Mouse (Mus musculus): ENCODE measurements at regions not wholly inside any gene's neighbourhood (a gene's known extent, or its start where the extent isn't known, plus 50 kb on each side); places are given as distances from the start of the nearest gene placed in this dataset.
A peak's percentile ranks its signal among the peaks of the same experiment; 100 is the strongest.

GRCm38 (mm10) chr8:11909146-11909545 is 68.9 kb downstream of the Tex29 start:
- DNase-seq = no peak

DNA sequence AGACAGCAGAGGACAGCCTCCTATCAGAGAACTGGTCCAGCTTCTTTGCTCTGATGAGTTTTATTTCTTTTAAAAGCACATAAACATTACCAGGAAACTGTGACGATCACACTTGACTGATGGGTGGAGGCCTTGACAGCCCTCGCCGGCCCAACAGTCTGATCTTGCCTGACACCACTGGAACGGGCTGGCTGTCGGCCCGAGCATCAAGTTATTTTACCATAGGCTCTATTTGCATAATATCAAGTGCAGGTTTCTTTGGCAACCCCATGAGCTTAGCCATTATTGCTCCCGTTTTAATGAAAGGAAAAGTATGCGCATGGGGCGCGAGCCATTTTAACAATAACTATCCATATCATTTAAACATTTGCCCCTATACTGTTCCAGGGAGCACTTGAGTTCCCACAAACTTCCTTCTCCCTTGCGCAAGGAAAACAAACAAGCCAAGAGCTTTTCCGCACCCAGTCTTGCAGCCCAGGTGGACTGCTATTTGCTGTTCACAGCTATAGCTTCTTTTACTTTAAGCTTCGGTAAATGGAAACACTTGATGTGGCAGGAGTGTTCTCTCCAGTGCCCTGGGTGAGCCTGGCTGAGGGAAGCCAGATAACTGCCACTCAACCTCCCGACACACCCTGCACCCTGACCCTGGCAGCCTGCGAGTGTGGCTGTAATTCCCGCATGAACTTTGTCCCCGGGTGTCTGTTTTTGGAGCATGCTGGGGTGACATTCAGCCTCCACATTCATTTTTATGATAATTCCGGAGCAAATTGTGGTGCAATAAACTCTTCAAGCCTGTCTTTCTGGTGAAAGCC is 71.6 kb downstream of the Tex29 start:
- no peak for DNase-seq

DNA sequence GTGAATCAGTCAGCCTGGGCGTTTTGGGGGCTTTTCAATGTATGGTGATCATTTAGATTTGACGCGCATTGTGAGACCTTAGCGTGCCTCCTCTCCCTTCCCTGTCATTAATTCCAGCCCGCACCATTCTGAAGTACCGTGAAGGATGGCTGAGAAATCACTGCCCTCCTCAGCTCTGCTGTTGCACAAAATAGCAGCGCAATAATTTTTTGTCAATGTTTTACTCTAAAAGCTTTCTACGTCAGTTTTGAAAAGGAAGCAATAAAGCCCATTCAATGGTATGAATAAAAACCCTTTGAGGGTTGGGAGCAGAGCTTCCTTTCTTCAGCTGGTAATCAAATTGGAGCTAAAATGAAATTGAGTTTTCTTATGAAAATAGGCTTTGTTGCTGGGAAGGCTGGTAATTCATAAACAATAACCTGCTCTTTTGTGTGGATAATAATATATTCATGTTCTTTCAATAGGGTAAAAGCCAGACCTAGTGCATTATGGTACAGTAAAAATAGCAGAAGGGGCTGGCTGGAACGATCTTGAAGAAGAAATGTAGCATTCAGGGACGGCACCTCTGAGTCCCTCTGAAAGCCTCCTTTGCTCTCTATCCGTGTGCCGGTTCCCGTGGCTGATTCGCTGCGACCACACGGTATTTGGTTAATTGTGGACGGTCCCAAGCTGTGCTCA is 72.3 kb downstream of the Tex29 start:
- no peak for DNase-seq

- DNase-seq = no peak
Observed at GRCm38 (mm10) chr8:11913129-11913900, 73.0 kb downstream of the Tex29 start.

GRCm38 (mm10) chr8:11914131-11914530 is 73.9 kb downstream of the Tex29 start:
- DNase-seq = no peak

- peak; percentile 73 to 81 for DNase-seq
Observed at GRCm38 (mm10) chr8:11914681-11915474, 74.6 kb downstream of the Tex29 start.

DNA sequence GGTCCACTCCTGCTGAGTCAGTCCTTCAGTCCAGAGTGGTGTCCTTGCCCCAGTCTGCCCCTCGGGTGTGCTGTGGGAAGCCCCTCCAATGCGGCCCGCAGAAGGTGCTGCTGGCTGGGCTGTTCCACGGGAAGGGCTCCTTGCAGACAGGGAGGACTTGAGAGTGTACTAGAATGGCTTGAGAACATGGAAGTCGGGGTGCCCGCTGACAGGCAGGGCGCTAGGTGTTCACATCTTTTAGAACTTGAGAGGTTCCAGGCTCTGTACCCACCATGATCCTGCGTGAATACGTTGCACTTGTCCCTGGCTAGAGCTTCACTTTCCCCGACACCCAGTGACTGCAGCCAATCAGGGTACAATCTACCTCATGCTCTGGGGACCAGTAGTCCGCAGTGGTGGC is 75.4 kb downstream of the Tex29 start:
- no peak for DNase-seq

DNA sequence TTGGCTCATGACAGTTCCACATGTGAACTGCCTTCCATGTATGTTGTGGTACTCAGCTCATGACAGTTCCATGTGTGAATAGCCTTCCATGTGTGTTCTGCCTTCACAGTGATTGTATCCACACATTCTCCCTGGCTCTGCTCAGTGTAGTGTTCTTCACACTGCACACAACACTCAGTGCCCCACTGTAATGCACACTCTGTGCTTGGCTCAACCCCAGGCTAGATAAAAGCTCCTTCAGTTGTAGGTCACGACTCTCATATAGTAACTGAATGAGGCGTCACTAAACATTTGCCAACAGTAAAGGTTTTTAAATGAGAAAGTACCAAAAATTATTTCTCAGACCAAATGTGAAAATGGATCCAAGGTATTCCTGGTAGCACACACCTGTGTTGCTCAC is 79.6 kb downstream of the Tex29 start:
- DNase-seq = no peak

DNA sequence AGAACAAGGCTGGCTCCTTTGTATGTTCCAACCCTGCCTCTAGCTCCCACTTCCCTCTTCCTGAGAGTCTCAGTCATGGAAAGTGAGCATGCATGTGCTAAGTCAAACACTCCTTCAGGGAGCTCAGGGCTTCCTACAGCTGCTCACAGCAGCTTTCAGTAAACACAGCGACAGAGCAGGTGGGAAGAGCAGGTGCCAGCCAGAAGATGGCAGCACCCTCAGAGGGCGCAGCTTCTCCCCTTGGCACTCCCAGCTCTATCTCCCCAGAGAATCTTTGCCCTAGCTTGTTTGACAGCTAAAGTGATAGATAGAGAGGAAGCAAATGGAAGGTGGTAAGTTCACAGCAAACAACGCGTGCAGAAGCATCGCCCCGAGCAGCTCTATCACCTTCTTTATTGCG is 82.8 kb downstream of the Tex29 start:
- DNase-seq = no peak

DNA sequence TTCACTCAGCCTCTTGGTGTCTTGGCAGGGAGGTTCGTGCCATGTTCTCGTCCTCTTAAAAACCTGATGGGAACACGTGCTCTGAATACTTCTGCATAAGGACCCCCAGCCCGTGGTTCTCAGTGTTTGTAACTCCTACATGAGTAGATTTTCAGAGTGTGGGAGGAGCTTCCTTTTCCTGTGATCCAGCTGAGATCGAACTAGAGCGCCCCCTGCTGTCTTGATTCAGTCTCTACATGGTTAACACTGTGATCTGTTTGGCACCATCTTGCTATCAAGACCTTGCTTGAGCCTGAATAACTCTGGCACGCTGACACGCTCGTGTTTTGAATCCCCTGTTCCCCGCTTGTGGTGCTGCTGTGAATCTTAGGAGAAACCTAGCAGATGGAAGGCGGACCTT is 83.9 kb downstream of the Tex29 start:
- DNase-seq = peak; percentile 71 to 75

GRCm38 (mm10) chr8:11942892-11943332 is 102.6 kb downstream of the Tex29 start:
- peak; percentile 53 to 69 for DNase-seq

- DNase-seq = no peak
Observed at GRCm38 (mm10) chr8:11947766-11948165, 107.5 kb downstream of the Tex29 start.

DNA sequence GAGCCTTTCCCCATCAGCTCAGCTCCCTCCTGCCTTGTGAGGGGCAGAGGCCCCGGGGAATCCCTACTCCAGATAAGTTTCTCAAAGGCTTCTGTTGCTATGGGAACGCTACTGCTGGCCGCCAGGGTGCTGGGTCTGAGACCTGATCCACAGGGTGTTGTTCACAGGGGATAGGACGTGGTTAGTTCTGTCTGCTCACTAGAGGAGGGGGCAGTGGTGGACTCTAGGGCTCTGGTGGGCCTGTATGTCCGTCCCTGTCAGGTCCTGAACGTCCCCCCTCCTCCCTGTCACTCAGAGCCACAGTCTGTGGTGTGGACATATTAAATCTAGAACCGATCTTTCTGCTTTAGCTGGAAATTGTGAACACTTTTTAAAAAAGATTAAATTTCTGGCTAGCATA is 116.0 kb downstream of the Tex29 start:
- DNase-seq = no peak

- peak; percentile 28 to 40 for DNase-seq
Observed at GRCm38 (mm10) chr8:11957046-11957783, 116.9 kb downstream of the Tex29 start.

GRCm38 (mm10) chr8:11958176-11958575 is 117.9 kb downstream of the Tex29 start:
- no peak for DNase-seq

GRCm38 (mm10) chr8:11959466-11959865 is 119.2 kb downstream of the Tex29 start:
- DNase-seq = no peak

GRCm38 (mm10) chr8:11963575-11963974 is 123.3 kb downstream of the Tex29 start:
- no peak for DNase-seq

GRCm38 (mm10) chr8:11967670-11968069 is 127.4 kb downstream of the Tex29 start:
- DNase-seq = no peak

- no peak for DNase-seq
Observed at GRCm38 (mm10) chr8:11970515-11970914, 130.2 kb downstream of the Tex29 start.

GRCm38 (mm10) chr8:11973436-11973835 is 133.2 kb downstream of the Tex29 start:
- peak in 1 of 2 experiments; percentile 16 for DNase-seq

DNA sequence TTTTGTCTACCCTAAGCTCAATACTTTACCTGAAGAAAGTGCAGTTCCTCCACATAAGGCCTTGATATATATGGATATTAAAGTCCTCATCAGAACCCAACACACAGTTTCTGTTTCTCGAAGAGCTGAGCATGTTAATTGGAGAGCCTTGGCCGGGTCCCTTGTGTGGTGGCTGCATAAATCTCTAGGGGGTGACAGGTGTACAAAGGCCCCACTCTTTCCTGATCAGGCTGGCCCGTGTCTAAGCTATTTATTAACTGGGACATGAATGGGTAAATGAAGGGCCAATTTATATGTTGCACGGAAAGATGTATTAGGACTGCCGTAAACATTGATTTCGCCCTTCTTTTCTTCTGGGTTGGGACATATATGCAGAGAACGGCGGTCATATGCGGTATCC is 136.8 kb downstream of the Tex29 start:
- no peak for DNase-seq

DNA sequence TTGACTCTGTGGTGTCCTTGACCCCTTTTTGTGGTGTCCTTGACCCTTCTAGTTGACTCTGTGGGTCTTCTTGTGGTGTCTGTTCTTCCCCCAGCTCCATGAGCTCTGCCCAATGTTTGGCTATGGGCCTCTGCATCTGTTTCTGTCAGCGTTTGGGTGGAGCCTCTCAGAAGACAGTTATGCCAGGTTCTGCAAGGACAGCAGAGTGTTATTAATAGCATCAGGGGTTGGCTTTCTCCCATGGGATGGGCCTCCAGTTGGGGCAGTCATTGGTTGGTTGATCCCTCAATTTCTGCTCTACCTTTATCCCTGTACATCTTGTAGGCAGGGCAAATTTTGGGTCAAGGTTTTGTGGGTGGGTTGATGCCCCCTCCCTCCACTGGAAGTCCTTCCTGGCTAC is 138.8 kb downstream of the Tex29 start:
- no peak for DNase-seq
